Mouse (Mus musculus): ENCODE measurements around the gene Gm13691. TPM values are rescaled to one million over a fixed set of nuclear protein-coding genes. Genes with fewer than 3 reads are reported as not detected.
"Not testable (repeated sequence)": the region's sequence is repeated elsewhere in the genome, so short reads cannot be mapped to it uniquely, and the experiment has no call there.

The Gm13691 gene
- polyA plus RNA-seq, 1 experiment from 2014 or later = not detected

GRCm38 (mm10) chr2:84008913-84009312 is 18.6 kb downstream of the Gm13691 start:
- Histone ChIP-seq H3K9ac (replicated peaks) (no peak overlapping the region), H3K4me1 (no peaks in the 10 kb centered on the region), H3K27me3 (replicated peaks) (no peaks in the 10 kb centered on the region), H3K4me3 (replicated peaks) (no peak overlapping the region), H3K9me3 (replicated peaks) (no peaks in the 10 kb centered on the region), H3K27ac (replicated peaks) (no peak overlapping the region), H3K36me3 (no peaks in the 10 kb centered on the region), H3K4me2 (no peak overlapping the region)
- no peak for ATAC-seq (ENCODE audit: low FRiP score)
- WGBS = 46% methylated on average over 1 of the region's 1 CpGs

GRCm38 (mm10) chr2:84009818-84010217 is 19.5 kb downstream of the Gm13691 start:
- no peak overlapping the region for H3K27ac ChIP-seq (replicated peaks)
- no peak for ATAC-seq (ENCODE audit: low FRiP score)
- no peaks in the 10 kb centered on the region for H3K27me3 ChIP-seq (replicated peaks)
- WGBS = 88% methylated on average over 3 of the region's 3 CpGs
- H3K4me1 ChIP-seq = no peaks in the 10 kb centered on the region
- no peak overlapping the region for H3K9ac ChIP-seq (replicated peaks)
- no peak overlapping the region for H3K4me3 ChIP-seq (replicated peaks)
- no peak overlapping the region for H3K4me2 ChIP-seq
- H3K9me3 ChIP-seq (replicated peaks) = no peaks in the 10 kb centered on the region
- H3K36me3 ChIP-seq = no peaks in the 10 kb centered on the region

GRCm38 (mm10) chr2:84014572-84014971 is 24.2 kb downstream of the Gm13691 start:
- Histone ChIP-seq H3K9ac (replicated peaks) (no peak overlapping the region), H3K36me3 (no peaks in the 10 kb centered on the region), H3K27ac (replicated peaks) (no peak overlapping the region), H3K4me2 (no peak overlapping the region), H3K27me3 (replicated peaks) (no peaks in the 10 kb centered on the region), H3K4me1 (no peaks in the 10 kb centered on the region), H3K9me3 (replicated peaks) (no peaks in the 10 kb centered on the region), H3K4me3 (replicated peaks) (no peak overlapping the region)
- WGBS = 77% methylated on average over 6 of the region's 6 CpGs
- ATAC-seq (ENCODE audit: low FRiP score) = no peak

GRCm38 (mm10) chr2:84016291-84016690 is 25.9 kb downstream of the Gm13691 start:
- not testable (repeated sequence) for H3K36me3 ChIP-seq; ATAC-seq (ENCODE audit: low FRiP score); H3K4me2 ChIP-seq; H3K9ac ChIP-seq (replicated peaks); H3K27ac ChIP-seq (replicated peaks); H3K9me3 ChIP-seq (replicated peaks); H3K4me1 ChIP-seq; H3K27me3 ChIP-seq (replicated peaks); H3K4me3 ChIP-seq (replicated peaks)
- 84% methylated on average over 5 of the region's 5 CpGs for WGBS

- no peaks in the 10 kb centered on the region for H3K4me1 ChIP-seq
- no peak overlapping the region for H3K27ac ChIP-seq (replicated peaks)
- ATAC-seq (ENCODE audit: low FRiP score) = no peak
- H3K27me3 ChIP-seq (replicated peaks) = no peaks in the 10 kb centered on the region
- no peaks in the 10 kb centered on the region for H3K9me3 ChIP-seq (replicated peaks)
- H3K36me3 ChIP-seq = no peaks in the 10 kb centered on the region
- H3K4me2 ChIP-seq = no peak overlapping the region
- no peak overlapping the region for H3K4me3 ChIP-seq (replicated peaks)
- no peak overlapping the region for H3K9ac ChIP-seq (replicated peaks)
- 82% methylated on average over 3 of the region's 3 CpGs for WGBS
Observed at GRCm38 (mm10) chr2:84018330-84018729, 28.0 kb downstream of the Gm13691 start.

- H3K27me3 ChIP-seq (replicated peaks) = no peaks in the 10 kb centered on the region
- no peak for ATAC-seq (ENCODE audit: low FRiP score)
- H3K9ac ChIP-seq (replicated peaks) = no peak overlapping the region
- no peak overlapping the region for H3K4me3 ChIP-seq (replicated peaks)
- H3K27ac ChIP-seq (replicated peaks) = no peak overlapping the region
- 74% methylated on average over 8 of the region's 8 CpGs for WGBS
- no peaks in the 10 kb centered on the region for H3K36me3 ChIP-seq
- no peaks in the 10 kb centered on the region for H3K9me3 ChIP-seq (replicated peaks)
- no peaks in the 10 kb centered on the region for H3K4me1 ChIP-seq
- H3K4me2 ChIP-seq = no peak overlapping the region
Observed at GRCm38 (mm10) chr2:84019519-84020305, 29.4 kb downstream of the Gm13691 start.

- ATAC-seq (ENCODE audit: low FRiP score) = no peak
- H3K4me1 ChIP-seq = no peaks in the 10 kb centered on the region
- H3K27me3 ChIP-seq (replicated peaks) = no peaks in the 10 kb centered on the region
- H3K4me3 ChIP-seq (replicated peaks) = no peak overlapping the region
- no peaks in the 10 kb centered on the region for H3K36me3 ChIP-seq
- no peak overlapping the region for H3K27ac ChIP-seq (replicated peaks)
- 81% methylated on average over 2 of the region's 2 CpGs for WGBS
- no peak overlapping the region for H3K9ac ChIP-seq (replicated peaks)
- no peak overlapping the region for H3K4me2 ChIP-seq
- H3K9me3 ChIP-seq (replicated peaks) = no peaks in the 10 kb centered on the region
Observed at GRCm38 (mm10) chr2:84021930-84022329, 31.6 kb downstream of the Gm13691 start.

- 88% methylated on average over 2 of the region's 2 CpGs for WGBS
- no peaks in the 10 kb centered on the region for H3K4me1 ChIP-seq
- no peak overlapping the region for H3K9ac ChIP-seq (replicated peaks)
- H3K36me3 ChIP-seq = no peaks in the 10 kb centered on the region
- no peak overlapping the region for H3K27ac ChIP-seq (replicated peaks)
- H3K4me3 ChIP-seq (replicated peaks) = no peak overlapping the region
- ATAC-seq (ENCODE audit: low FRiP score) = no peak
- H3K9me3 ChIP-seq (replicated peaks) = no peaks in the 10 kb centered on the region
- H3K27me3 ChIP-seq (replicated peaks) = no peaks in the 10 kb centered on the region
- no peak overlapping the region for H3K4me2 ChIP-seq
Observed at GRCm38 (mm10) chr2:84022905-84023304, 32.6 kb downstream of the Gm13691 start.

GRCm38 (mm10) chr2:84023319-84023718 is 33.0 kb downstream of the Gm13691 start:
- Histone ChIP-seq H3K36me3 (no peaks in the 10 kb centered on the region), H3K27me3 (replicated peaks) (no peaks in the 10 kb centered on the region), H3K9me3 (replicated peaks) (no peaks in the 10 kb centered on the region), H3K4me1 (no peaks in the 10 kb centered on the region), H3K9ac (replicated peaks) (no peak overlapping the region), H3K4me2 (no peak overlapping the region), H3K27ac (replicated peaks) (no peak overlapping the region), H3K4me3 (replicated peaks) (no peak overlapping the region)
- WGBS = 87% methylated on average over 2 of the region's 2 CpGs
- no peak for ATAC-seq (ENCODE audit: low FRiP score)

GRCm38 (mm10) chr2:84025217-84025616 is 34.9 kb downstream of the Gm13691 start:
- H3K27ac ChIP-seq (replicated peaks) = no peak overlapping the region
- H3K9ac ChIP-seq (replicated peaks) = no peak overlapping the region
- no peak overlapping the region for H3K4me3 ChIP-seq (replicated peaks)
- H3K4me1 ChIP-seq = no peaks in the 10 kb centered on the region
- no peaks in the 10 kb centered on the region for H3K27me3 ChIP-seq (replicated peaks)
- no peak for ATAC-seq (ENCODE audit: low FRiP score)
- 61% methylated on average over 4 of the region's 4 CpGs for WGBS
- H3K4me2 ChIP-seq = no peak overlapping the region
- no peaks in the 10 kb centered on the region for H3K36me3 ChIP-seq
- H3K9me3 ChIP-seq (replicated peaks) = no peaks in the 10 kb centered on the region

GRCm38 (mm10) chr2:84032505-84032904 is 42.2 kb downstream of the Gm13691 start:
- Histone ChIP-seq H3K9me3 (replicated peaks) (no peaks in the 10 kb centered on the region), H3K36me3 (no peaks in the 10 kb centered on the region), H3K9ac (replicated peaks) (no peak overlapping the region), H3K4me3 (replicated peaks) (no peak overlapping the region), H3K27me3 (replicated peaks) (no peaks in the 10 kb centered on the region), H3K4me1 (no peaks in the 10 kb centered on the region), H3K27ac (replicated peaks) (no peak overlapping the region), H3K4me2 (no peak overlapping the region)
- ATAC-seq (ENCODE audit: low FRiP score) = no peak
- 90% methylated on average over 2 of the region's 2 CpGs for WGBS

GRCm38 (mm10) chr2:84035997-84036396 is 45.6 kb downstream of the Gm13691 start:
- no peaks in the 10 kb centered on the region for H3K36me3 ChIP-seq
- no peak overlapping the region for H3K9ac ChIP-seq (replicated peaks)
- no peak for ATAC-seq (ENCODE audit: low FRiP score)
- H3K27me3 ChIP-seq (replicated peaks) = no peaks in the 10 kb centered on the region
- no peaks in the 10 kb centered on the region for H3K4me1 ChIP-seq
- H3K9me3 ChIP-seq (replicated peaks) = no peaks in the 10 kb centered on the region
- no peak overlapping the region for H3K27ac ChIP-seq (replicated peaks)
- H3K4me2 ChIP-seq = no peak overlapping the region
- H3K4me3 ChIP-seq (replicated peaks) = no peak overlapping the region
- 84% methylated on average over 4 of the region's 4 CpGs for WGBS
